Mouse (Mus musculus) heart, adult 2 months (tissue): ENCODE measurements around the gene Map3k3. TPM values are rescaled to one million over a fixed set of nuclear protein-coding genes. Genes with fewer than 3 reads are reported as not detected.
A peak's percentile ranks its signal among the peaks of the same experiment; 100 is the strongest.

ENCODE experiments used
- DNase-seq, 2 experiments: peaks; one replicate each; pipeline ENCODE4 v3.0.0; 2021
- H3K27ac ChIP-seq: fragments of 200-600 bp; 2 replicates; pipeline ENCODE4 v1.8.1; 2022
- H3K27me3 ChIP-seq: fragments of 200-500 bp; 2 replicates; pipeline ENCODE4 v1.6.1; 2012; ENCODE audit warnings: mild to moderate bottlenecking, low read length, inconsistent platforms, mixed read lengths; ENCODE audit not compliant: control insufficient read depth, insufficient read depth
- H3K36me3 ChIP-seq: fragments of 200-500 bp; 2 replicates; pipeline ENCODE4 v1.6.1; 2012; ENCODE audit warnings: low read length, inconsistent platforms; ENCODE audit not compliant: control insufficient read depth, insufficient read depth
- H3K4me1 ChIP-seq: fragments of 200-500 bp; 2 replicates; pipeline ENCODE4 v1.6.1; 2011; ENCODE audit warnings: low read length; ENCODE audit not compliant: control insufficient read depth, insufficient read depth
- H3K4me3 ChIP-seq: fragments of 200-600 bp; 2 replicates; pipeline ENCODE4 v1.8.1; 2022
- H3K79me2 ChIP-seq: fragments of 200-500 bp; replicated peaks from 2 replicates; pipeline ENCODE4 v1.6.1; 2012; ENCODE audit warnings: mild to moderate bottlenecking, inconsistent platforms, low read length, moderate library complexity, mixed read lengths; ENCODE audit not compliant: control insufficient read depth, insufficient read depth
- H3K9ac ChIP-seq: fragments of 200-500 bp; 2 replicates; pipeline ENCODE4 v1.6.1; 2012; ENCODE audit warnings: low read depth, mild to moderate bottlenecking, control low read depth, inconsistent platforms, low read length, mixed read lengths
- CTCF ChIP-seq: fragments of 200-600 bp; IDR thresholded peaks from 2 replicates; pipeline ENCODE4 v1.8.1; 2022; ENCODE audit warnings: antibody characterized with exemption, mild to moderate bottlenecking, moderate library complexity
- EP300 ChIP-seq: fragments of 200-500 bp; IDR thresholded peaks from 2 replicates; pipeline ENCODE4 v1.6.1; 2011; ENCODE audit warnings: low read depth, low read length, control low read depth; ENCODE audit not compliant: insufficient read depth
- POLR2A ChIP-seq: fragments of 200-500 bp; IDR thresholded peaks from 2 replicates; pipeline ENCODE4 v1.6.1; 2011; ENCODE audit warnings: mild to moderate bottlenecking, low read depth, low read length, control low read depth; ENCODE audit not compliant: insufficient read depth
- WGBS: fragments of 180-500 bp; shearing (Covaris S2); methylation state at CpG from one replicate; pipeline ENCODE4 v1.1.7; 2018; 5-methylcytosine and 5-hydroxymethylcytosine counted together
- intact Hi-C: fragments of 180-260 bp; cut with DNase I; formaldehyde crosslinking; loops from one replicate; pipeline ENCODE4 v1.15.1; 2025
- polyA plus RNA-seq: library from polyadenylated mRNA; depleted of rRNA; stranded (reverse); fragments of >200 nt; gene quantifications from 2 replicates; pipeline ENCODE4 v1.2.3, GENCODE M21; 2012
- total RNA-seq, 2 experiments: library from RNA; stranded (reverse); gene quantifications; 2 replicates each; pipeline ENCODE4 v1.2.3; 2021

Map3k3 gene
- total and polyA plus RNA-seq, 3 experiments, result 25.1 to 38.9 (median 36.0) TPM

- peak overlapping the region; percentile 96 for H3K9ac ChIP-seq
- intact Hi-C loops, result no loop called here
- H3K27ac ChIP-seq, result peak overlapping the region; percentile 70
- no peaks in the 10 kb centered on the region for H3K36me3 ChIP-seq
- 3% methylated on average over 25 of the region's 25 CpGs for WGBS
- DNase-seq, result peak; percentile 53 to 74
- TF ChIP-seq EP300 (no peak), POLR2A (no peak), CTCF (no peak)
- no peaks in the 10 kb centered on the region for H3K79me2 ChIP-seq
- peaks cover 7% of the 10 kb centered on the region for H3K4me1 ChIP-seq
- H3K27me3 ChIP-seq, result no peaks in the 10 kb centered on the region
- H3K4me3 ChIP-seq, result peak overlapping the region; percentile 70
Measured at GRCm38 (mm10) chr11:106159216-106159920, 75.0 kb downstream of the Map3k3 start.

GRCm38 (mm10) chr11:106159921-106160840 is 75.8 kb downstream of the Map3k3 start:
- no peaks in the 10 kb centered on the region for H3K27me3 ChIP-seq
- intact Hi-C loops, result loop anchor here (2.0 kb wide), 2 partner anchors 33 to 73 kb away; no protein-coding TSS in a partner anchor

GRCm38 (mm10) chr11:106160841-106161721 is 76.7 kb downstream of the Map3k3 start, which contains the start of the genes Gm10840 and Limd2:
Gene Gm10840, plus strand, starts transcription at chr11:106160850.
Gene Limd2, minus strand, starts transcription at chr11:106160860.
- no peaks in the 10 kb centered on the region for H3K79me2 ChIP-seq
- intact Hi-C loops, result loop anchor here (1.0 to 2.0 kb wide), 3 partner anchors 25 to 74 kb away; no protein-coding TSS in a partner anchor
- H3K36me3 ChIP-seq, result no peaks in the 10 kb centered on the region
- no peaks in the 10 kb centered on the region for H3K27me3 ChIP-seq
- H3K4me1 ChIP-seq, result peaks cover 7% of the 10 kb centered on the region
- 60% methylated on average over 22 of the region's 22 CpGs for WGBS
- TF ChIP-seq POLR2A, result no peak
- no peak for TF ChIP-seq EP300
- TF ChIP-seq CTCF, result no peak
- peak within 1 kb of the TSS; percentile 78 for H3K27ac ChIP-seq
- DNase-seq, result peak; percentile 50 to 55
- peak within 1 kb of the TSS; percentile 96 for H3K9ac ChIP-seq
- peak within 1 kb of the TSS; percentile 75 for H3K4me3 ChIP-seq

More at GRCm38 (mm10) chr11:106159921-106160840, 75.8 kb downstream of the Map3k3 start:
- Histone ChIP-seq H3K4me3 (peak overlapping the region; percentile 75), H3K27ac (peak overlapping the region; percentile 78), H3K4me1 (peaks cover 7% of the 10 kb centered on the region), H3K36me3 (no peaks in the 10 kb centered on the region), H3K79me2 (no peaks in the 10 kb centered on the region), H3K9ac (peak overlapping the region; percentile 96)
- WGBS, result 2% methylated on average over 94 of the region's 106 CpGs
- peak; percentile 83 to 88 for DNase-seq
- TF ChIP-seq CTCF (peak; percentile 49), EP300 (no peak), POLR2A (peak; percentile 63)

- H3K27ac ChIP-seq, result no peak overlapping the region
- DNase-seq, result no peak
- intact Hi-C loops, result no loop called here
- TF ChIP-seq EP300 (no peak), CTCF (no peak), POLR2A (no peak)
- H3K4me1 ChIP-seq, result peaks cover 7% of the 10 kb centered on the region
- no peak overlapping the region for H3K4me3 ChIP-seq
- no peaks in the 10 kb centered on the region for H3K36me3 ChIP-seq
- no peaks in the 10 kb centered on the region for H3K79me2 ChIP-seq
- no peaks in the 10 kb centered on the region for H3K27me3 ChIP-seq
- 85% methylated on average over 2 of the region's 2 CpGs for WGBS
- H3K9ac ChIP-seq, result no peak overlapping the region
Measured at GRCm38 (mm10) chr11:106162237-106162636, 77.8 kb downstream of the Map3k3 start.

GRCm38 (mm10) chr11:106163546-106163945 is 79.1 kb downstream of the Map3k3 start:
- Histone ChIP-seq H3K4me3 (no peak overlapping the region), H3K4me1 (peaks cover 6% of the 10 kb centered on the region), H3K27me3 (no peaks in the 10 kb centered on the region), H3K36me3 (no peaks in the 10 kb centered on the region), H3K27ac (peak overlapping the region; percentile 70), H3K9ac (peak overlapping the region; percentile 55), H3K79me2 (no peaks in the 10 kb centered on the region)
- intact Hi-C loops, result no loop called here
- TF ChIP-seq POLR2A (peak; percentile 20; the same call in 1 of the 2 replicates), CTCF (no peak), EP300 (0 out of 2 replicates have a peak, but pooled peaks have one; percentile 23)
- 52% methylated on average over 4 of the region's 4 CpGs for WGBS
- DNase-seq, result peak; percentile 50 to 55
